Mouse (Mus musculus) intestine, embryonic 14.5 days (tissue): ENCODE data around the gene Lbr. TPM values are rescaled to one million over a fixed set of nuclear protein-coding genes. Genes with fewer than 3 reads are reported as not detected.

ENCODE experiments used
- ATAC-seq: fragments of 200-750 bp; cut with Nextera tagmentation; replicated peaks from 2 replicates; pipeline ENCODE4 v1.8.0; 2017; ENCODE audit warnings: low read depth, moderate number of reproducible peaks, moderate TSS enrichment, moderate library complexity; ENCODE audit not compliant: low FRiP score, low TSS enrichment
- DNase-seq: peaks from one replicate; pipeline ENCODE4 v3.0.0-alpha.2; 2018; ENCODE audit warnings: low spot score
- H3K27ac ChIP-seq: fragments of 300-500 bp; sonication (generic); 2 replicates; pipeline ENCODE4 v1.5.1; 2014; ENCODE audit warnings: low read depth, mild to moderate bottlenecking, control low read depth
- H3K27me3 ChIP-seq: fragments of 300-500 bp; sonication (generic); replicated peaks from 2 replicates; pipeline ENCODE4 v1.6.1; 2014; ENCODE audit warnings: low read length, control low read depth; ENCODE audit not compliant: control insufficient read depth, insufficient read depth
- H3K36me3 ChIP-seq: fragments of 300-500 bp; sonication (generic); 2 replicates; pipeline ENCODE4 v1.6.1; 2014; ENCODE audit warnings: low read length, control low read depth; ENCODE audit not compliant: control insufficient read depth, insufficient read depth
- H3K4me1 ChIP-seq: fragments of 300-500 bp; sonication (generic); replicated peaks from 2 replicates; pipeline ENCODE4 v1.6.1; 2014; ENCODE audit warnings: low read length, control low read depth, mixed read lengths; ENCODE audit not compliant: control insufficient read depth, insufficient read depth
- H3K4me2 ChIP-seq: fragments of 300-500 bp; sonication (generic); 2 replicates; pipeline ENCODE4 v1.6.1; 2014; ENCODE audit warnings: low read length
- H3K4me3 ChIP-seq: fragments of 300-500 bp; sonication (generic); 2 replicates; pipeline ENCODE4 v1.5.1; 2014; ENCODE audit warnings: low read depth, low read length, control low read depth, mixed read lengths
- H3K9ac ChIP-seq: fragments of 300-500 bp; sonication (generic); 2 replicates; pipeline ENCODE4 v1.6.1; 2014; ENCODE audit warnings: mild to moderate bottlenecking, low read length
- H3K9me3 ChIP-seq: fragments of 300-500 bp; sonication (generic); 2 replicates; pipeline ENCODE4 v1.6.1; 2016; ENCODE audit warnings: low read length, control low read depth; ENCODE audit not compliant: control insufficient read depth
- WGBS: fragments of 180-500 bp; shearing (Covaris S2); extraction: QIAGEN DNeasy Blood & Tissue Kit; methylation state at CpG from one replicate; pipeline ENCODE4 v1.1.7; 2014; 5-methylcytosine and 5-hydroxymethylcytosine counted together
- polyA plus RNA-seq: library from polyadenylated mRNA; unstranded; fragments of >200 nt; fragmentation: Nextera tagmentation; extraction: Ambion mirVana; gene quantifications from 2 replicates; pipeline ENCODE4 v1.2.1, GENCODE M21; 2014

Gene Lbr
- polyA plus RNA-seq, result 157 and 168 TPM in 2 replicates

- Histone ChIP-seq H3K27me3 (no peaks in the 10 kb centered on the region), H3K9ac (peak within 1 kb of the TSS; percentile 78), H3K4me1 (peaks cover 28% of the 10 kb centered on the region), H3K27ac (peak within 1 kb of the TSS; percentile 96), H3K4me3 (peak within 1 kb of the TSS; percentile 86), H3K4me2 (peak within 1 kb of the TSS; percentile 93), H3K36me3 (peaks cover 3% of the 10 kb centered on the region), H3K9me3 (no peaks in the 10 kb centered on the region)
- DNase-seq, result no peak
- WGBS, result under 1% methylated on average over 14 of the region's 14 CpGs
- peak; percentile 2; the same call in 1 of the 2 replicates for ATAC-seq
Observed at GRCm38 (mm10) chr1:181842781-181843180, at the start of gene Lbr. TSS of gene Lbr (minus strand) at chr1:181843046.

- Histone ChIP-seq H3K9me3 (no peaks in the 10 kb centered on the region), H3K36me3 (no peaks in the 10 kb centered on the region), H3K4me3 (no peak overlapping the region), H3K27me3 (no peaks in the 10 kb centered on the region), H3K4me2 (no peak overlapping the region), H3K9ac (no peak overlapping the region), H3K4me1 (no peaks in the 10 kb centered on the region), H3K27ac (no peak overlapping the region)
- no peak for DNase-seq
- WGBS, result 83% methylated on average over 7 of the region's 7 CpGs
- no peak for ATAC-seq
Observed at GRCm38 (mm10) chr1:181889670-181890069, 46.8 kb upstream of the Lbr start.

- H3K9ac ChIP-seq, result no peak overlapping the region
- 5% methylated on average over 11 of the region's 11 CpGs for WGBS
- H3K36me3 ChIP-seq, result no peaks in the 10 kb centered on the region
- peak; percentile 98 for DNase-seq
- no peaks in the 10 kb centered on the region for H3K9me3 ChIP-seq
- peak; percentile 67 for ATAC-seq
- no peak overlapping the region for H3K4me3 ChIP-seq
- H3K27me3 ChIP-seq, result no peaks in the 10 kb centered on the region
- peak overlapping the region; percentile 20; the same call in 1 of the 2 replicates for H3K4me2 ChIP-seq
- H3K4me1 ChIP-seq, result no peaks in the 10 kb centered on the region
- no peak overlapping the region for H3K27ac ChIP-seq
Observed at GRCm38 (mm10) chr1:181888801-181889200, 46.0 kb upstream of the Lbr start.

GRCm38 (mm10) chr1:181881532-181881931 lies 38.7 kb upstream of the Lbr start:
- Histone ChIP-seq H3K4me3 (no peak overlapping the region), H3K27ac (no peak overlapping the region), H3K9ac (no peak overlapping the region), H3K4me2 (peak overlapping the region; percentile 11; the same call in 1 of the 2 replicates), H3K36me3 (no peaks in the 10 kb centered on the region), H3K9me3 (no peaks in the 10 kb centered on the region), H3K27me3 (no peaks in the 10 kb centered on the region), H3K4me1 (no peaks in the 10 kb centered on the region)
- DNase-seq (peak; percentile 72), ATAC-seq (no peak; the same call in 1 of the 2 replicates)
- WGBS, result 30% methylated on average over 8 of the region's 8 CpGs

GRCm38 (mm10) chr1:181880752-181881325 lies 38.0 kb upstream of the Lbr start:
- DNase-seq (no peak), ATAC-seq (peak; percentile 37; the same call in 1 of the 2 replicates)
- Histone ChIP-seq H3K36me3 (no peaks in the 10 kb centered on the region), H3K4me1 (no peaks in the 10 kb centered on the region), H3K4me3 (no peak overlapping the region), H3K27ac (no peak overlapping the region), H3K27me3 (no peaks in the 10 kb centered on the region), H3K9ac (no peak overlapping the region), H3K4me2 (no peak overlapping the region), H3K9me3 (no peaks in the 10 kb centered on the region)
- WGBS, result 51% methylated on average over 15 of the region's 15 CpGs

GRCm38 (mm10) chr1:181878436-181878835 lies 35.6 kb upstream of the Lbr start:
- no peak overlapping the region for H3K9ac ChIP-seq
- ATAC-seq, result no peak
- no peaks in the 10 kb centered on the region for H3K9me3 ChIP-seq
- no peaks in the 10 kb centered on the region for H3K4me1 ChIP-seq
- no peak overlapping the region for H3K27ac ChIP-seq
- no peak overlapping the region for H3K4me2 ChIP-seq
- no peaks in the 10 kb centered on the region for H3K36me3 ChIP-seq
- H3K27me3 ChIP-seq, result no peaks in the 10 kb centered on the region
- 76% methylated on average over 5 of the region's 5 CpGs for whole genome bisulfite sequencing
- DNase-seq, result no peak
- no peak overlapping the region for H3K4me3 ChIP-seq

- Histone ChIP-seq H3K4me2 (no peak overlapping the region), H3K4me1 (no peaks in the 10 kb centered on the region), H3K27ac (no peak overlapping the region), H3K27me3 (no peaks in the 10 kb centered on the region), H3K4me3 (no peak overlapping the region), H3K36me3 (no peaks in the 10 kb centered on the region), H3K9me3 (no peaks in the 10 kb centered on the region), H3K9ac (no peak overlapping the region)
- 31% methylated on average over 5 of the region's 5 CpGs for WGBS
- DNase-seq, result no peak
- no peak for ATAC-seq
Observed at GRCm38 (mm10) chr1:181877088-181877487, 34.2 kb upstream of the Lbr start.

GRCm38 (mm10) chr1:181876656-181877055 lies 33.8 kb upstream of the Lbr start:
- no peaks in the 10 kb centered on the region for H3K27me3 ChIP-seq
- no peaks in the 10 kb centered on the region for H3K9me3 ChIP-seq
- H3K4me1 ChIP-seq, result no peaks in the 10 kb centered on the region
- no peak overlapping the region for H3K4me3 ChIP-seq
- no peak overlapping the region for H3K27ac ChIP-seq
- no peaks in the 10 kb centered on the region for H3K36me3 ChIP-seq
- no peak overlapping the region for H3K9ac ChIP-seq
- H3K4me2 ChIP-seq, result no peak overlapping the region
- no peak for ATAC-seq
- DNase-seq, result no peak
- WGBS, result 60% methylated on average over 3 of the region's 3 CpGs
